Mouse (Mus musculus) cortical plate, adult 2 months (tissue): ENCODE results near the gene Map3k12. TPM values are rescaled to one million over a fixed set of nuclear protein-coding genes. Genes with fewer than 3 reads are reported as not detected.

Experiments used
- H3K27ac ChIP-seq: fragments of 200-500 bp; 2 replicates; pipeline ENCODE4 v1.5.1; 2012; ENCODE audit warnings: low read length, control low read depth, inconsistent platforms; ENCODE audit not compliant: insufficient read depth
- H3K4me1 ChIP-seq: fragments of 200-500 bp; 2 replicates; pipeline ENCODE4 v1.6.1; 2011; ENCODE audit warnings: low read length; ENCODE audit not compliant: control insufficient read depth, insufficient read depth
- H3K4me3 ChIP-seq: fragments of 200-500 bp; 2 replicates; pipeline ENCODE4 v1.5.1; 2011; ENCODE audit warnings: mild to moderate bottlenecking, low read length, control low read depth; ENCODE audit not compliant: insufficient read depth
- CTCF ChIP-seq: fragments of 200-500 bp; IDR thresholded peaks from 2 replicates; pipeline ENCODE4 v1.5.1; 2011; ENCODE audit warnings: mild to moderate bottlenecking, control low read depth, low read length; ENCODE audit not compliant: insufficient read depth; ENCODE audit errors: extremely low read depth
- POLR2A ChIP-seq: fragments of 200-500 bp; IDR thresholded peaks from 2 replicates; pipeline ENCODE4 v1.6.1; 2011; ENCODE audit warnings: mild to moderate bottlenecking, low read length, control low read depth; ENCODE audit not compliant: insufficient read depth; ENCODE audit errors: extremely low read depth
- polyA plus RNA-seq: library from polyadenylated mRNA; depleted of rRNA; stranded (reverse); fragments of >200 nt; gene quantifications from 2 replicates; pipeline ENCODE4 v1.2.3, GENCODE M21; 2012

Map3k12 gene
- polyA plus RNA-seq, 1 experiment: 98.9 TPM

DNA sequence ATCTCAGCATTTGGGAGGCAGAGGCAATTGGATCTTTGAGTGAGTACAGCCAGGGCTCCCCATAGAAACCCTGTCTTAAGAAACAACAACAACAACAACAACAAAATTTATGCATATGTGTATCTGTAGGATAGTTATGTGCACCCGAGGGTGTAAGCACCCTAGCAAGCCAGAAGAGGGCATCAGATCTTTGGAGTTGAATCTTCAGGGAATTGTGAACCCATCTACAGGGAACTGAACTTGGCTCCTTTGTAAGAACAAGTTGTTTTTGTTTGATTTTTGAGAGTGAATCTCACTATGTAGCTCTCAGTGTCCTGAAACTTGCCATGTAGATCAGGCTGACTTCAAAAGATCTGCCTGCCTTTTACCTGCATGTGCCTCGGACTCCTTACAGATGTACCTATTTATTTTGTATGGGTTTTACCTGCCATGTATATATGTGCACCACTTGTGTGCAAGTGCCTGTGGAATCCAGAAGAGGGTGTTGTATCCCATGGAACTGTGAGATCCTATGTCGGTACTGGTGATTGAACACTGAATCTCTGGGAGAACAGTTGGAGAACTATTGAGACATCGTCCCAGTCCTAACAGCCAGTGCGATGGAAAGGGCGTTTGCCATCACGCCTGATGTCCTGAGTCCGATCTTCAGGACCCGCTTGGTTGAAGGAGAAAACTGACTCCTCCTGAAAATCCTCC, 48.0 kb downstream of the Map3k12 start:
- no peak overlapping the region for H3K4me3 ChIP-seq
- TF ChIP-seq POLR2A (no peak), CTCF (no peak)
- H3K4me1 ChIP-seq: peaks cover 3% of the 10 kb centered on the region; the same call in 1 of the 2 replicates
- no peak overlapping the region for H3K27ac ChIP-seq

DNA sequence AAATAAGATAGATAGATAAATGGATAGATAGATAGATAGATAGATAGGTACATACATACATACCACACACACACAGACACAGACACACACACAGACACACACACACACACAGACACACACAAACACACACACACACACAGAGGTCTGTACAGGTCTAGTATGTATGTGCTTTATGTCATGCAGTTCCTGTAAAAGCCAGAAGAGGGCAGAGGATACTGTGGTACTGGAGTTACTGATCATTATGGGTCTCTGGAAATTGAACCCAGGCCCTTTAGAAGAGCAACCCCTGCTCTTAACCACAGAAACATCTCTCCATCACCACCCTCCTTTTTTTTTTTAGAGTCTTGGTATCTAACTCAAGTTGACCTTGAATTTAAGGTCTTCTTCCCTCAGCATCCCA, 53.2 kb downstream of the Map3k12 start:
- TF ChIP-seq POLR2A: no peak
- TF ChIP-seq CTCF: no peak
- no peaks in the 10 kb centered on the region for H3K4me1 ChIP-seq
- H3K4me3 ChIP-seq: no peak overlapping the region
- H3K27ac ChIP-seq: no peak overlapping the region

DNA sequence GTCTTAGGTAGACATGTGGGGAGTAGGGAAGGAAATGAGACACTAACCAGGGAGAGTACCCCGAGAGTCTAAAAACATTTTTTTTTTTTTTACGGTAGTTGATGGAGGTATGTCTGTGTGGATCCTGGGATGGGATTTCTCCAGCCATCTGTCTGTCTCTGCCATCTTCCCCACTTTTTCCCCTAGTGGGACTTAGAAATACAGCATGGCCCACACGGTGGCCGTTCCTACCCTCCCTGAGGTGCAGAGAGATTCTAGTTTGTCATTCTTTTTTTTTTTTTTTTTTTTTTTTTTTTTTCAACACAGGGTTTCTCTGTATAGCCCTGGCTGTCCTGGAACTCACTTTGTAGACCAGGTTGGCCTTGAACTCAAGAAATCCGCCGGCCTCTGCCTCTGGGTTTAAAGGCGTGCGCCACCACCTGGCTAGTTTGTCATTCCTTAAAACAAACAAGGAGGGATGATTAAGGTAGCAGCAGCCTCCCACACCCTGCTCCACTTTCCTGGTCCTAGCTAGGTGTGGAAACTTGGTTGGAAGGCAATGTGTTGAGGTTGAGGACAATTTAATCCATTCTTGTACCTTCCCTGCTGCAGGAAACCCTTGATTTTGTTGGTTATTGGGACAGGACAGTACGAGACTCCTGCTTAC, 55.3 kb downstream of the Map3k12 start:
- H3K27ac ChIP-seq: no peak overlapping the region
- no peak overlapping the region for H3K4me3 ChIP-seq
- TF ChIP-seq CTCF (no peak), POLR2A (no peak)
- no peaks in the 10 kb centered on the region for H3K4me1 ChIP-seq

DNA sequence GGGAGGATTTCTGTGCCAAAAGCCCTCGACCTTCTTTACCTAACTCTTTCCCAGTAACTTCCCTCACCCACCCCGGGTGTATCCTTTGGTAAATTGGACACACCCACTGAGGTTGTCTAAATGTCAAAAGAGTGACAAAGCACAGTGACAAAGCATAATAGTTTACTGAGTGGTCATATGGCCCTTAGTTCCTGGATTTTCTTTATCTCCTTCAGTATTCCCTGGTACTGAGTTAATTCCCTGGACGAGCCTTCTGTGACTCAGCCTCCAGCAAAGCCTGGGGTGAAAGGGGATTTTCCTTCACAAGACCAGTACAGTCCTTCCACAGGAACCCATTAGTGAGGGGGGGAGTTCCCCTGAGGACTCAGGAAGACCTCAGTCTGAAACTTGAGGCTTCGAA, 55.9 kb downstream of the Map3k12 start:
- Histone ChIP-seq H3K4me1 (no peaks in the 10 kb centered on the region), H3K27ac (no peak overlapping the region), H3K4me3 (no peak overlapping the region)
- TF ChIP-seq POLR2A: no peak
- TF ChIP-seq CTCF: no peak

DNA sequence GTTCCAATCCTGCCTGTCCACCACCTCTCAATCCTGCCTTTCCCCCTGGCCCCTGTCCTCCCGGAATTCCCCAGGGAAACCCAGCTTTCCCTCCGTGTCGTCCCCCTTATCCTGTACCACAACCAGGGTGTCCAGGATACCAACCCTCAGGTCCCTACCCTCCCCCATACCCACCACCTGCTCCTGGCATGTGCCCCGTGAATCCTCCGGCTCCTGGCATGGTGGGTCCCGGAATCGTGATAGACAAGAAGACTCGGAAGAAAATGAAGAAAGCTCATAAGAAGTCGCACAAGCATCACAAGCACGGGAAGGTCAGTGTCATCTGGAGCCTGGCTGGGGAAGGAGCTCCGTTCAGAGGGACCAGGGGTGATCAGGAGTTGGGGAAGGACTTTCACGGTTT, 56.5 kb downstream of the Map3k12 start:
- Histone ChIP-seq H3K4me1 (no peaks in the 10 kb centered on the region), H3K4me3 (no peak overlapping the region), H3K27ac (no peak overlapping the region)
- no peak for TF ChIP-seq POLR2A
- TF ChIP-seq CTCF: no peak

DNA sequence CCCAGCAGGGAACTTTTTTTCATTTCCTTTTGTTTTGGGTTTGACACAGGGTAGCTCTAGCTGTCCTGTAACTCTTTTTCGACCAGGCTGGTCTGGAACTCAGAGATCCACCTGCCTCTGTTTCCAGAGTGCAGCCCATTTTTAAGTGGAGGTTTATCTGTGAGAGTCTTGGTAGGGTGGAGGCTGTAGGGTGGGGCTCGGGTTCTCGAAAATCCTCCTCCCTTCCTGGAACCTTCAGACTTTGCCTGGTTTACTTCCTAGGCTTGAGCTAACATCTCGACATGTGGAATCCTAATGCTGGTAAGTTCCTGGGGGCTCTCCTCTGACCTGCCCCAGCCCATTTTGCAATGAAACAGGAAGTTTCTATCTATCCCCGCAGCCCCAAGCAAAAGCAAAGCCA, 57.0 kb downstream of the Map3k12 start:
- no peaks in the 10 kb centered on the region for H3K4me1 ChIP-seq
- no peak for TF ChIP-seq POLR2A
- TF ChIP-seq CTCF: no peak
- no peak overlapping the region for H3K27ac ChIP-seq
- H3K4me3 ChIP-seq: no peak overlapping the region; the same call in 1 of the 2 replicates

DNA sequence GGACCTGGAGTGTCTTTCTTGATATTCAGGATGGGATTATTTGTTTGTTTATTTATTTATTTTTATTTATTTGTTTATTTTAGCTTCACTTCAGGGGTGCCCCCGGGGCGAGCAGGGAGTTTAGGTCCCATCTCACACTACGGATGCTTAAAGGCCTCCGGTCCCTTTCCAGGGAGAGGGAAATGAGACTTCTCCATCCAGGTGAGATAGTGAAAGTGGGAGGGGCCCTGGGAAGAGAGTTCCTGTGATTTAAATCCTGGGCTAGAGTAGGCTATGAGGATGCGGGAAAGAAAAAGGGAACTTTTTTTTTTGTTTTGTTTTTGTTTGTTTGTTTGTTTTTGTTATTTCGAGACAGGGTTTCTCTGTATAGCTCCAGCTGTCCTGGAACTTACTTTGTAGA, 57.5 kb downstream of the Map3k12 start:
- H3K4me3 ChIP-seq: peak overlapping the region; percentile 54
- no peak for TF ChIP-seq CTCF
- TF ChIP-seq POLR2A: no peak
- H3K27ac ChIP-seq: no peak overlapping the region
- H3K4me1 ChIP-seq: no peaks in the 10 kb centered on the region

GRCm38 (mm10) chr15:102458904-102459317, 58.0 kb downstream of the Map3k12 start, which contains the start of gene Prr13:
Gene Prr13, plus strand, starts transcription at chr15:102459028.
- H3K4me3 ChIP-seq: peak within 1 kb of the TSS; percentile 54
- no peaks in the 10 kb centered on the region for H3K4me1 ChIP-seq
- H3K27ac ChIP-seq: no peak within 1 kb of the TSS
- TF ChIP-seq POLR2A (peak; percentile 63; the same call in 1 of the 2 replicates), CTCF (peak; percentile 52)

- Histone ChIP-seq H3K4me1 (no peaks in the 10 kb centered on the region), H3K4me3 (peak overlapping the region; percentile 54; the same call in 1 of the 2 replicates), H3K27ac (no peak overlapping the region)
- TF ChIP-seq CTCF: no peak
- TF ChIP-seq POLR2A: no peak
Measured at GRCm38 (mm10) chr15:102458050-102458736, 58.7 kb downstream of the Map3k12 start.
